Mouse (Mus musculus) spleen, adult 2 months (tissue): ENCODE data around the gene Cdh18.

ENCODE experiments used
- CTCF ChIP-seq: fragments of 200-500 bp; IDR thresholded peaks from 2 replicates; pipeline ENCODE4 v1.5.1; 2011; ENCODE audit warnings: mild to moderate bottlenecking, inconsistent platforms; ENCODE audit not compliant: insufficient read depth, insufficient read length, insufficient replicate concordance; ENCODE audit errors: extremely low read depth
- POLR2A ChIP-seq: fragments of 200-500 bp; IDR thresholded peaks from 2 replicates; pipeline ENCODE4 v1.6.1; 2011; ENCODE audit warnings: low read depth, low read length, inconsistent platforms

DNA sequence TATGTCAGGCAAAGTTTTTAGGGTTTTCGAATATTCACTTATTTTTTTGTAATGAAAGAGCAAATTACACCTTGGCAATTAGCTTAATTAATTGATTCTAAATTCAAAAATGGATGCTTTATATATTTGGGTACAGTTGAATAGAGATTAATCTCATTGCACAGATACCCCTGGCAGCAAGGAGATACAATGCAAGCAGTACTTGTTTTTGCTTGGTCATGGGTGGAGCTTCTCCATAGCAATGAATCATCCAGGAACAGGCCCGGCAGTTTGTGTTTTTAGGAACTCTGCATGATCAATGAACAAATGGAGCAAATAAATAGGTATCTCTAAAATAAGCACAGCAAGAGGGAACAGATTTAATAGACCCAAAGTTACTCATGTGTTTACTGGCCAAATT lies 538.7 kb downstream of the Cdh18 start:
- TF ChIP-seq CTCF (no peak), POLR2A (no peak)
